Mouse (Mus musculus): Measurements from ENCODE around the gene 6030408B16Rik. TPM values are rescaled to one million over a fixed set of nuclear protein-coding genes. Genes with fewer than 3 reads are reported as not detected.
A peak's percentile ranks its signal among the peaks of the same experiment; 100 is the strongest.

Gene 6030408B16Rik
- polyA plus RNA-seq, 1 experiment from 2014 or later, result 0.13 TPM

GRCm38 (mm10) chr15:101302201-101302600 lies 9.2 kb downstream of the 6030408B16Rik start:
- H3K36me3 ChIP-seq (ENCODE audit: control insufficient read depth, insufficient read depth, low read length), result no peaks in the 10 kb centered on the region
- no peaks in the 10 kb centered on the region for H3K27me3 ChIP-seq (replicated peaks; ENCODE audit: control insufficient read depth, insufficient read depth, low read length)
- no peaks in the 10 kb centered on the region for H3K9me3 ChIP-seq (ENCODE audit: control insufficient read depth, low read length)
- H3K4me3 ChIP-seq (ENCODE audit: low read length), result no peak overlapping the region
- no peaks in the 10 kb centered on the region for H3K4me1 ChIP-seq (ENCODE audit: control insufficient read depth, insufficient read depth, low read depth, low read length)
- 74% methylated on average over 3 of the region's 3 CpGs for WGBS
- H3K9ac ChIP-seq (ENCODE audit: low read depth, low read length), result no peak overlapping the region
- no peak overlapping the region for H3K4me2 ChIP-seq (ENCODE audit: low read length)
- no peak for ATAC-seq
- H3K27ac ChIP-seq (ENCODE audit: low read depth, low read length), result no peak overlapping the region

DNA sequence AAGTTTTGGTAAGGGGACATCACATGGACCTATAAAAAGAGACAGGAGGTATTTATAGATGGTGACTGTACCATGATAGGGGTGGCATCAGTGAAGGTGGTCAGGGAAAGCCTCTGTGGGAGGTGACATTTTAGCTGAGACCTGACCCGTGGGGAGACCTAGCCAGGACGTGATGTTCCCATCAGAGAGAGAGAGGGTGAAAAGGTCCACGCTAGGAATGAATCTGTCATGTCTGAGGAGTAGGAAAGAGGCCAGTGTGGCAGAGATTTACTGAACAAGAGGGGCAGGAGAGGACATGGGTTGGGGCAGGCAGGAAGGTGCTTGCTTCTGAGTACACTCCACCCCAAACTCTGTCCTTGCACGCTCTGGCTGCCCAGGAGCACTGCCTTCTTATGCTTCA lies 10.8 kb downstream of the 6030408B16Rik start:
- Histone ChIP-seq H3K27me3 (replicated peaks; ENCODE audit: control insufficient read depth, insufficient read depth, low read length) (no peaks in the 10 kb centered on the region), H3K4me1 (ENCODE audit: control insufficient read depth, insufficient read depth, low read depth, low read length) (no peaks in the 10 kb centered on the region), H3K4me3 (ENCODE audit: low read length) (no peak overlapping the region), H3K36me3 (ENCODE audit: control insufficient read depth, insufficient read depth, low read length) (no peaks in the 10 kb centered on the region), H3K27ac (ENCODE audit: low read depth, low read length) (no peak overlapping the region), H3K4me2 (ENCODE audit: low read length) (no peak overlapping the region), H3K9ac (ENCODE audit: low read depth, low read length) (no peak overlapping the region), H3K9me3 (ENCODE audit: control insufficient read depth, low read length) (no peaks in the 10 kb centered on the region)
- WGBS, result 91% methylated on average over 4 of the region's 4 CpGs
- no peak for ATAC-seq

DNA sequence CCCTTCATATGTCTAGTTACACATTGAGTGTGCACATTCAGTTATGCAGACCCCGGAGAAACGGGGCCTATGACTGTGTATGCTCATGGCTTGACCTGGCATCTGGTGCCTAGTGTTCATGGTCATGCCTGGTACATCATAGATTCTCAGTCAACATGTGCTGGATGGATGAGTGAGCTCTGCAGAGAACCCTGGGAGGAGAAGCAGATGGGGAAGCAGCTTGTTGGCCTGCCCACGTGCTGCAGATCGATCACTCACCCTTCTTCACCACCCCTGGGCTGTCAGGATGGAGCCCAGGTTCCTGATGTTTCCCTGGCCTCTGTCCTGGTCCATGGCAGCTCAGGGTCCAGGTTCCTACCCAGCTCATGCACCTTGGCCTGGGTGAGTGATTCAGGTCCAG lies 13.4 kb downstream of the 6030408B16Rik start:
- Histone ChIP-seq H3K4me1 (ENCODE audit: control insufficient read depth, insufficient read depth, low read depth, low read length) (no peaks in the 10 kb centered on the region), H3K27ac (ENCODE audit: low read depth, low read length) (no peak overlapping the region), H3K4me3 (ENCODE audit: low read length) (no peak overlapping the region), H3K9ac (ENCODE audit: low read depth, low read length) (no peak overlapping the region), H3K4me2 (ENCODE audit: low read length) (no peak overlapping the region), H3K36me3 (ENCODE audit: control insufficient read depth, insufficient read depth, low read length) (no peaks in the 10 kb centered on the region), H3K27me3 (replicated peaks; ENCODE audit: control insufficient read depth, insufficient read depth, low read length) (no peaks in the 10 kb centered on the region), H3K9me3 (ENCODE audit: control insufficient read depth, low read length) (no peaks in the 10 kb centered on the region)
- no peak for ATAC-seq
- WGBS, result 97% methylated on average over 4 of the region's 4 CpGs

- Histone ChIP-seq H3K4me3 (ENCODE audit: low read length) (no peak overlapping the region), H3K4me2 (ENCODE audit: low read length) (no peak overlapping the region), H3K36me3 (ENCODE audit: control insufficient read depth, insufficient read depth, low read length) (no peaks in the 10 kb centered on the region), H3K27me3 (replicated peaks; ENCODE audit: control insufficient read depth, insufficient read depth, low read length) (no peaks in the 10 kb centered on the region), H3K9ac (ENCODE audit: low read depth, low read length) (no peak overlapping the region), H3K27ac (ENCODE audit: low read depth, low read length) (no peak overlapping the region), H3K9me3 (ENCODE audit: control insufficient read depth, low read length) (no peaks in the 10 kb centered on the region), H3K4me1 (ENCODE audit: control insufficient read depth, insufficient read depth, low read depth, low read length) (no peaks in the 10 kb centered on the region)
- ATAC-seq, result no peak
- WGBS, result 63% methylated on average over 13 of the region's 13 CpGs
These were observed 15.7 kb downstream of the 6030408B16Rik start for GRCm38 (mm10) chr15:101308440-101309348.

GRCm38 (mm10) chr15:101309493-101309892 lies 16.5 kb downstream of the 6030408B16Rik start:
- no peak for ATAC-seq
- H3K4me2 ChIP-seq (ENCODE audit: low read length), result no peak overlapping the region
- H3K27me3 ChIP-seq (replicated peaks; ENCODE audit: control insufficient read depth, insufficient read depth, low read length), result no peaks in the 10 kb centered on the region
- H3K4me3 ChIP-seq (ENCODE audit: low read length), result no peak overlapping the region
- WGBS, result 52% methylated on average over 5 of the region's 5 CpGs
- H3K9me3 ChIP-seq (ENCODE audit: control insufficient read depth, low read length), result no peaks in the 10 kb centered on the region
- H3K9ac ChIP-seq (ENCODE audit: low read depth, low read length), result no peak overlapping the region
- H3K4me1 ChIP-seq (ENCODE audit: control insufficient read depth, insufficient read depth, low read depth, low read length), result no peaks in the 10 kb centered on the region
- H3K27ac ChIP-seq (ENCODE audit: low read depth, low read length), result no peak overlapping the region
- no peaks in the 10 kb centered on the region for H3K36me3 ChIP-seq (ENCODE audit: control insufficient read depth, insufficient read depth, low read length)

- Histone ChIP-seq H3K4me2 (ENCODE audit: low read length) (no peak overlapping the region), H3K27ac (ENCODE audit: low read depth, low read length) (no peak overlapping the region), H3K4me3 (ENCODE audit: low read length) (no peak overlapping the region), H3K36me3 (ENCODE audit: control insufficient read depth, insufficient read depth, low read length) (no peaks in the 10 kb centered on the region), H3K27me3 (replicated peaks; ENCODE audit: control insufficient read depth, insufficient read depth, low read length) (no peaks in the 10 kb centered on the region), H3K9me3 (ENCODE audit: control insufficient read depth, low read length) (no peaks in the 10 kb centered on the region), H3K9ac (ENCODE audit: low read depth, low read length) (no peak overlapping the region), H3K4me1 (ENCODE audit: control insufficient read depth, insufficient read depth, low read depth, low read length) (no peaks in the 10 kb centered on the region; the same call in 1 of the 2 replicates)
- ATAC-seq, result no peak
- WGBS, result 57% methylated on average over 14 of the region's 15 CpGs
These were observed 18.2 kb downstream of the 6030408B16Rik start for GRCm38 (mm10) chr15:101311087-101311770.

DNA sequence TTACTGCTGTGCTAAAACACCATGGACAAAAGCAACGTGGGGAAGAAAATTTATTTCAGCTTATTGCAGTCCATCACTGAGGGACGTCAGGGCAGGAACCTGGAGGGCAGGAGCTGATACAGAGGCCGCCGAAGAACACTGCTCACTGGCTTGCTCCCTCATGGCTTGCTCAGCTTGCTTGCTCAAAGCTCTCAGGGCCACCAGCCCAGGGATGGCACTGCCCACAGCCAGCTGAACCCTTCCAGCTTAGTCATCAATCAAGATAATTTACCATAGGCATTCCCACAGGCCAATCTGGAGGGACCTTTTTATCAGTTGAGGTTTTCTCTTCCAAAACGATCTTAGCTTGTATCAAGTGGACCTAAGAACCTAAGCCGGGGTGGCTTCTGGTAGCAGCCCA lies 19.0 kb downstream of the 6030408B16Rik start:
- 86% methylated on average over 6 of the region's 6 CpGs for WGBS
- H3K36me3 ChIP-seq (ENCODE audit: control insufficient read depth, insufficient read depth, low read length), result no peaks in the 10 kb centered on the region
- H3K4me1 ChIP-seq (ENCODE audit: control insufficient read depth, insufficient read depth, low read depth, low read length), result no peaks in the 10 kb centered on the region; the same call in 1 of the 2 replicates
- H3K27ac ChIP-seq (ENCODE audit: low read depth, low read length), result no peak overlapping the region
- no peaks in the 10 kb centered on the region for H3K9me3 ChIP-seq (ENCODE audit: control insufficient read depth, low read length)
- no peak for ATAC-seq
- H3K4me3 ChIP-seq (ENCODE audit: low read length), result no peak overlapping the region
- no peak overlapping the region for H3K4me2 ChIP-seq (ENCODE audit: low read length)
- no peak overlapping the region for H3K9ac ChIP-seq (ENCODE audit: low read depth, low read length)
- no peaks in the 10 kb centered on the region for H3K27me3 ChIP-seq (replicated peaks; ENCODE audit: control insufficient read depth, insufficient read depth, low read length)

DNA sequence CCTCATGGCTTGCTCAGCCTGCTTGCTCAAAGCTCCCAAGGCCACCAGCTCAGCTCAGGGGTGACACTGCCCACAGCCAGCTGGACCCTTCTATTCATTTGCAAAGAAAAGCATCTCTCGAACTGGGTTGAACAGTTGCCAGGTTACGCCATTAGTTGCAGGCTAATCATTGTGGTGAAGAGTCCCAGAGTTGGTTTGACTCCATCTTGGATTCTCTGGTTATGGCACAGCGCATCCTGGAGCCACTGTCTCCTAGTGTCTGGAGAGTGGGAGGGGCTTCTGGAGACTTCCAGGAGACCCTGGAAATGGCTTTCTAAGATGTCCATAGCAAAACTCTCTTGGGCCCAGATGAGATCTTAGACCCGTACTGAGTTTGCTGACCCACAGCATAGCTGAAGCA lies 22.4 kb downstream of the 6030408B16Rik start:
- Histone ChIP-seq H3K4me1 (ENCODE audit: control insufficient read depth, insufficient read depth, low read depth, low read length) (no peaks in the 10 kb centered on the region; the same call in 1 of the 2 replicates), H3K9ac (ENCODE audit: low read depth, low read length) (no peak overlapping the region), H3K27me3 (replicated peaks; ENCODE audit: control insufficient read depth, insufficient read depth, low read length) (no peaks in the 10 kb centered on the region), H3K4me2 (ENCODE audit: low read length) (peak overlapping the region; percentile 45; the same call in 1 of the 2 replicates), H3K36me3 (ENCODE audit: control insufficient read depth, insufficient read depth, low read length) (no peaks in the 10 kb centered on the region), H3K9me3 (ENCODE audit: control insufficient read depth, low read length) (no peaks in the 10 kb centered on the region), H3K27ac (ENCODE audit: low read depth, low read length) (no peak overlapping the region), H3K4me3 (ENCODE audit: low read length) (no peak overlapping the region)
- 83% methylated on average over 4 of the region's 4 CpGs for WGBS
- 0 out of 2 replicates have a peak, but pooled peaks have one; percentile 24 for ATAC-seq

GRCm38 (mm10) chr15:101315832-101316231 lies 22.8 kb downstream of the 6030408B16Rik start:
- WGBS, result 3% methylated on average over 11 of the region's 11 CpGs
- ATAC-seq, result peak; percentile 76
- H3K9ac ChIP-seq (ENCODE audit: low read depth, low read length), result no peak overlapping the region; the same call in 1 of the 2 replicates
- H3K27me3 ChIP-seq (replicated peaks; ENCODE audit: control insufficient read depth, insufficient read depth, low read length), result no peaks in the 10 kb centered on the region
- H3K36me3 ChIP-seq (ENCODE audit: control insufficient read depth, insufficient read depth, low read length), result no peaks in the 10 kb centered on the region
- H3K9me3 ChIP-seq (ENCODE audit: control insufficient read depth, low read length), result no peaks in the 10 kb centered on the region
- H3K4me1 ChIP-seq (ENCODE audit: control insufficient read depth, insufficient read depth, low read depth, low read length), result no peaks in the 10 kb centered on the region; the same call in 1 of the 2 replicates
- H3K4me3 ChIP-seq (ENCODE audit: low read length), result peak overlapping the region; percentile 23; the same call in 1 of the 2 replicates
- no peak overlapping the region for H3K27ac ChIP-seq (ENCODE audit: low read depth, low read length)
- H3K4me2 ChIP-seq (ENCODE audit: low read length), result peak overlapping the region; percentile 45

All from hindbrain, embryonic 16.5 days (tissue).